19 mouse cellular contexts compared by ENCODE assay signal in the genomic region with DNA sequence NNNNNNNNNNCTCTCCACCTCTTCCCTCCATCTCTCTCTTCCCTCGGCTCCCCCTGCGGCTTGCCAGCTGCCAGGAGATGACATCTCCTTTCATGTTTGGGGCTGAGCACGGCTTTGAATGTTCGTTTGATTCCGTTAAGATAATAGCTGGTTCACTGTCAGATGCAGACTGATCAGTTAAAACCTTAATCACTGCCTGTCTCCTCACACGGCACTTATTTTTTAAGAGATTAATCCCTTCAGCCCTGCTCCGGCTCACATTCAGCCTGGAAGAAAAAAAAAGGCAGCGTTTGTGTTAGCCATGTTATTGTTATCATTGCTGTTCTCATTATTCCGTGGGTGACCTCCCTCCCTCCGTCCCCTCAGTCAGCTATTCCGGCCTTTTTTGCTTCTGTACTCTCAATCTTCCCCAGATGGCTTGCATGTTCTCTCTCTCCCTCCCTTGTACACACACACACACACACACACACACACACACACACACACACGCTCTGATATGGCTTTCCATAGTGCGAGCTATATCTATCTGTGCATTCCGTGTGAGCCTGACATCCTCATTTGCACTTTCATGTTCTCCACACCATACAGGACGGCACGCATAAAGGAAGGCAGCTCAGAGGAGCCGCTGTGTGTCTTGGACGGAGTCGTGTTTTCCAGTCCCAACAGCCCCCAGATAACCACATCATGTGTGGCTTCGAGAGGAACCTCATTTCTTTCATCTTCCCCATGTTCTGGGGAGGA. TPM values are rescaled to one million over a fixed set of nuclear protein-coding genes. Genes with fewer than 3 reads are reported as not detected.
DNase-seq lines count a peak whose midpoint lies in the region; ATAC-seq lines count a peak whose summit lies in the region.
"Had no signal": no experiment of that assay in that cellular context is flagged by ENCODE, and none has a peak within 500 bp of the region (broad histone marks: within the 10 kb centered on the region; RNA-seq: fewer than 3 reads in every experiment).

No protein-coding gene starts in this region.

- no peak overlapping the region for H3K9ac ChIP-seq in heart, embryonic 13.5 days
- no peak overlapping the region; the same call in 1 of the 2 replicates for H3K9ac ChIP-seq in forebrain, embryonic 16.5 days (replicated peaks; ENCODE audit: low read depth, low read length)
- 0 out of 2 replicates have a peak overlapping the region, but pooled peaks have one; percentile 37 for H3K9ac ChIP-seq in midbrain, embryonic 12.5 days (replicated peaks)
- H3K9ac ChIP-seq: heart, embryonic 12.5 days; liver, embryonic 12.5 days had no signal

- peaks cover 4% of the 10 kb centered on the region; the same call in 1 of the 2 replicates for H3K9me3 ChIP-seq in heart, embryonic 13.5 days
- no peaks in the 10 kb centered on the region for H3K9me3 ChIP-seq in embryonic facial prominence, embryonic 10.5 days
- no peaks in the 10 kb centered on the region for H3K9me3 ChIP-seq in forebrain, embryonic 16.5 days (ENCODE audit: control insufficient read depth, low read length)
- no peaks in the 10 kb centered on the region for H3K9me3 ChIP-seq in midbrain, embryonic 12.5 days
- H3K9me3 ChIP-seq: heart, embryonic 12.5 days; liver, embryonic 12.5 days had no signal

- H3K4me3 ChIP-seq in heart, embryonic 13.5 days = no peak overlapping the region
- 0 out of 2 replicates have a peak overlapping the region, but pooled peaks have one; percentile 3 for H3K4me3 ChIP-seq in embryonic facial prominence, embryonic 10.5 days
- H3K4me3 ChIP-seq in forebrain, embryonic 16.5 days (replicated peaks; ENCODE audit: low read length) = no peak overlapping the region
- H3K4me3 ChIP-seq in midbrain, embryonic 12.5 days = no peak overlapping the region
- H3K4me3 ChIP-seq: gastrocnemius, adult 2 months; heart, embryonic 12.5 days; liver, embryonic 12.5 days had no signal

- no peak for DNase-seq in heart, postnatal 4 days
- no peak for DNase-seq in embryonic facial prominence, embryonic 10.5 days (ENCODE audit: low spot score)
- no peak for DNase-seq in cerebellum, adult 9-10 months
- DNase-seq in spleen, postnatal 4 days (ENCODE audit: low spot score in 2 of 2) = no peak
- no peak for DNase-seq in right cerebral cortex, postnatal 4 days
- DNase-seq: adrenal gland, adult 2 months; B cell, adult 2 months; gastrocnemius, adult 2 months; lung, postnatal 10 days; thymus, adult 18-20 months had no signal

- H3K36me3 ChIP-seq in heart, embryonic 13.5 days = no peaks in the 10 kb centered on the region
- H3K36me3 ChIP-seq in embryonic facial prominence, embryonic 10.5 days (replicated peaks) = no peaks in the 10 kb centered on the region
- no peaks in the 10 kb centered on the region for H3K36me3 ChIP-seq in forebrain, embryonic 16.5 days (ENCODE audit: control insufficient read depth, insufficient read depth)
- no peaks in the 10 kb centered on the region for H3K36me3 ChIP-seq in midbrain, embryonic 12.5 days
- H3K36me3 ChIP-seq: heart, embryonic 12.5 days; liver, embryonic 12.5 days had no signal

- H3K4me2 ChIP-seq in heart, embryonic 13.5 days = peak overlapping the region; percentile 31
- H3K4me2 ChIP-seq in forebrain, embryonic 16.5 days (ENCODE audit: low read length) = peak overlapping the region; percentile 35
- H3K4me2 ChIP-seq in midbrain, embryonic 12.5 days (replicated peaks) = peak overlapping the region; percentile 35
- H3K4me2 ChIP-seq: heart, embryonic 12.5 days; liver, embryonic 12.5 days had no signal

- H3K4me1 ChIP-seq in heart, embryonic 13.5 days = peaks cover 19% of the 10 kb centered on the region
- peaks cover 43% of the 10 kb centered on the region for H3K4me1 ChIP-seq in embryonic facial prominence, embryonic 10.5 days
- H3K4me1 ChIP-seq in forebrain, embryonic 16.5 days (replicated peaks; ENCODE audit: control insufficient read depth, insufficient read depth, low read length) = peaks cover 27% of the 10 kb centered on the region
- peaks cover 30% of the 10 kb centered on the region for H3K4me1 ChIP-seq in midbrain, embryonic 12.5 days
- H3K4me1 ChIP-seq: liver, embryonic 12.5 days had no signal

- H3K27me3 ChIP-seq in heart, embryonic 13.5 days (replicated peaks) = peaks cover 67% of the 10 kb centered on the region
- peaks cover 62% of the 10 kb centered on the region for H3K27me3 ChIP-seq in embryonic facial prominence, embryonic 10.5 days (replicated peaks; ENCODE audit: low read depth, poor library complexity, severe bottlenecking)
- 0 out of 2 replicates have a peak, but pooled peaks cover 6% of the 10 kb centered on the region for H3K27me3 ChIP-seq in forebrain, embryonic 16.5 days (replicated peaks; ENCODE audit: control insufficient read depth, insufficient read depth, low read length)
- H3K27me3 ChIP-seq in midbrain, embryonic 12.5 days = peaks cover 40% of the 10 kb centered on the region

- WGBS in heart, embryonic 13.5 days = 40% methylated on average over 19 of the region's 20 CpGs
- WGBS in embryonic facial prominence, embryonic 10.5 days = 44% methylated on average over 20 of the region's 20 CpGs
- 26% methylated on average over 20 of the region's 20 CpGs for WGBS in forebrain, embryonic 16.5 days
- WGBS in midbrain, embryonic 12.5 days = 30% methylated on average over 19 of the region's 20 CpGs

- no peak for ATAC-seq in heart, embryonic 13.5 days (ENCODE audit: extremely low read depth, insufficient number of reproducible peaks, low FRiP score, low TSS enrichment)
- ATAC-seq in forebrain, embryonic 16.5 days = peak; percentile 69
- ATAC-seq in midbrain, embryonic 12.5 days (ENCODE audit: low FRiP score, low read depth) = 0 out of 2 replicates have a peak, but pooled peaks have one; percentile 42
- ATAC-seq: liver, embryonic 12.5 days had no signal

- H3K27ac ChIP-seq in heart, embryonic 13.5 days (replicated peaks) = no peak overlapping the region
- H3K27ac ChIP-seq in embryonic facial prominence, embryonic 10.5 days (replicated peaks) = no peak overlapping the region
- peak overlapping the region; percentile 5 for H3K27ac ChIP-seq in forebrain, embryonic 16.5 days (ENCODE audit: low read length)
- peak overlapping the region; percentile 70 for H3K27ac ChIP-seq in midbrain, embryonic 12.5 days (replicated peaks)
- H3K27ac ChIP-seq: gastrocnemius, adult 2 months; liver, embryonic 12.5 days had no signal

RNA-seq across cellular contexts. Expression of a gene that starts 17.2 kb away (rescaled TPM):
- not detected in 2 replicates for polyA plus RNA-seq in heart, embryonic 13.5 days (2015; fragmentation: Nextera tagmentation; extraction: Ambion mirVana)
- not detected for total RNA-seq in heart, postnatal 4 days (2021)
- not detected in 2 replicates for polyA plus RNA-seq in embryonic facial prominence, embryonic 10.5 days (2016; fragmentation: Nextera tagmentation; extraction: Ambion mirVana)
- not detected in 2 replicates for polyA plus RNA-seq in forebrain, embryonic 16.5 days (2015; fragmentation: Nextera tagmentation; extraction: Ambion mirVana)
- not detected in 2 replicates for polyA plus RNA-seq in midbrain, embryonic 12.5 days (2016; fragmentation: Nextera tagmentation; extraction: Ambion mirVana)
- total RNA-seq: adrenal gland, adult 2 months; common myeloid progenitor, adult 5-6 weeks; gastrocnemius, adult 2 months; left cerebral cortex, postnatal 25 days; neutrophil, adult 5-6 weeks had no signal
- polyA plus RNA-seq: adrenal gland, adult 2 months; heart, embryonic 12.5 days; kidney, embryonic 16.5 days; liver, embryonic 12.5 days had no signal

RNA-seq across cellular contexts. Expression of a gene that starts 33.9 kb away (rescaled TPM):
- polyA plus RNA-seq in heart, embryonic 13.5 days (2015; fragmentation: Nextera tagmentation; extraction: Ambion mirVana) = not detected in 2 replicates
- total RNA-seq in heart, postnatal 4 days (2021) = not detected
- polyA plus RNA-seq in embryonic facial prominence, embryonic 10.5 days (2016; fragmentation: Nextera tagmentation; extraction: Ambion mirVana) = not detected in 2 replicates
- not detected in 2 replicates for polyA plus RNA-seq in forebrain, embryonic 16.5 days (2015; fragmentation: Nextera tagmentation; extraction: Ambion mirVana)
- not detected in 2 replicates for polyA plus RNA-seq in midbrain, embryonic 12.5 days (2016; fragmentation: Nextera tagmentation; extraction: Ambion mirVana)
- total RNA-seq: adrenal gland, adult 2 months; common myeloid progenitor, adult 5-6 weeks; gastrocnemius, adult 2 months; left cerebral cortex, postnatal 25 days; neutrophil, adult 5-6 weeks had no signal
- polyA plus RNA-seq: adrenal gland, adult 2 months; heart, embryonic 12.5 days; kidney, embryonic 16.5 days; liver, embryonic 12.5 days had no signal

Comparison
In these comparisons a context has a peak if more than half of its experiments do, and no peak if none do; other contexts are left out.
1. H3K27ac ChIP-seq: peak in forebrain, embryonic 16.5 days (single experiment) and midbrain, embryonic 12.5 days (single experiment); none in heart, embryonic 13.5 days (single experiment) and embryonic facial prominence, embryonic 10.5 days (single experiment).
2. Peak in every context shown above with its lines, with median percentiles within 50 percentile points of each other: H3K4me2 ChIP-seq.